Mouse (Mus musculus) ES-E14 (cell line): ENCODE data around the gene Iqschfp.

Experiments
- CHD2 ChIP-seq: IDR thresholded peaks from 2 replicates; pipeline ENCODE4 v1.6.1; 2014; ENCODE audit warnings: mild to moderate bottlenecking, low read depth, low read length, inconsistent platforms
- ZNF384 ChIP-seq: IDR thresholded peaks from 2 replicates; pipeline ENCODE4 v1.6.1; 2012; ENCODE audit warnings: low read depth, low read length, inconsistent platforms

- TF ChIP-seq ZNF384 (no peak), CHD2 (no peak)
Measured at GRCm38 (mm10) chr3:68514717-68515116, 622.7 kb downstream of the Iqschfp start.
